Mouse (Mus musculus): ENCODE results near the gene Pcgf6.

Gene Pcgf6

GRCm38 (mm10) chr19:47050271-47051032 lies at the start of gene Pcgf6:
Gene Pcgf6, minus strand, starts transcription at chr19:47050906.
- peak; percentile 53 to 80 for DNase-seq (ENCODE audit: low spot score in 2 of 2)

- peak; percentile 94 to 97 for DNase-seq (ENCODE audit: low spot score in 2 of 2)
Observed at GRCm38 (mm10) chr19:47090550-47091156, 39.9 kb upstream of the Pcgf6 start, which contains the start of the genes Usmg5 and Pdcd11. Gene Usmg5, minus strand, starts transcription at chr19:47090647. Gene Pdcd11, plus strand, starts transcription at chr19:47090768.

GRCm38 (mm10) chr19:47089718-47090525 lies 39.2 kb upstream of the Pcgf6 start:
- no peak for DNase-seq (ENCODE audit: low spot score in 2 of 2)

- no peak for DNase-seq (ENCODE audit: low spot score in 2 of 2)
Observed at GRCm38 (mm10) chr19:47088226-47088625, 37.5 kb upstream of the Pcgf6 start.

- peak; percentile 76 to 82 for DNase-seq (ENCODE audit: low spot score in 2 of 2)
Observed at GRCm38 (mm10) chr19:47067924-47068611, 17.4 kb upstream of the Pcgf6 start.

- peak; percentile 93 to 97 for DNase-seq (ENCODE audit: low spot score in 2 of 2)
Observed at GRCm38 (mm10) chr19:47067096-47067882, 16.6 kb upstream of the Pcgf6 start, which contains the start of gene Taf5. Gene Taf5, plus strand, starts transcription at chr19:47067746.

- DNase-seq (ENCODE audit: low spot score in 2 of 2): no peak
Observed at GRCm38 (mm10) chr19:47065860-47066259, 15.2 kb upstream of the Pcgf6 start.

- no peak for DNase-seq (ENCODE audit: low spot score in 2 of 2)
Observed at GRCm38 (mm10) chr19:47057684-47058083, 7.0 kb upstream of the Pcgf6 start.

GRCm38 (mm10) chr19:47053471-47053870 lies 2.8 kb upstream of the Pcgf6 start:
- DNase-seq (ENCODE audit: low spot score in 2 of 2): no peak

GRCm38 (mm10) chr19:47052927-47053326 lies 2.2 kb upstream of the Pcgf6 start:
- DNase-seq (ENCODE audit: low spot score in 2 of 2): no peak

GRCm38 (mm10) chr19:47049840-47050239 lies 866 bp downstream of the Pcgf6 start:
- no peak for DNase-seq (ENCODE audit: low spot score in 2 of 2)

GRCm38 (mm10) chr19:47049061-47049460 lies 1.6 kb downstream of the Pcgf6 start:
- DNase-seq (ENCODE audit: low spot score in 2 of 2): no peak

GRCm38 (mm10) chr19:47047236-47047833 lies 3.4 kb downstream of the Pcgf6 start:
- DNase-seq (ENCODE audit: low spot score in 2 of 2): no peak

- DNase-seq (ENCODE audit: low spot score in 2 of 2): no peak
Observed at GRCm38 (mm10) chr19:47046343-47046742, 4.4 kb downstream of the Pcgf6 start.

GRCm38 (mm10) chr19:47043608-47044007 lies 7.1 kb downstream of the Pcgf6 start:
- DNase-seq (ENCODE audit: low spot score in 2 of 2): no peak

GRCm38 (mm10) chr19:47040720-47041473 lies 9.8 kb downstream of the Pcgf6 start:
- DNase-seq (ENCODE audit: low spot score in 2 of 2): no peak

GRCm38 (mm10) chr19:47036596-47036995 lies 14.1 kb downstream of the Pcgf6 start:
- DNase-seq (ENCODE audit: low spot score in 2 of 2): no peak

- no peak for DNase-seq (ENCODE audit: low spot score in 2 of 2)
Observed at GRCm38 (mm10) chr19:47034916-47035315, 15.8 kb downstream of the Pcgf6 start.

- no peak for DNase-seq (ENCODE audit: low spot score in 2 of 2)
Observed at GRCm38 (mm10) chr19:47031770-47032169, 18.9 kb downstream of the Pcgf6 start.

- DNase-seq (ENCODE audit: low spot score in 2 of 2): no peak
Observed at GRCm38 (mm10) chr19:47029796-47030195, 20.9 kb downstream of the Pcgf6 start.
